Mouse (Mus musculus) MEL (cell line): ENCODE measurements around the gene Slc6a20b. TPM values are rescaled to one million over a fixed set of nuclear protein-coding genes. Genes with fewer than 3 reads are reported as not detected.

Experiments used
- DNase-seq: peaks from one replicate; pipeline ENCODE4 v3.0.0; 2011; ENCODE audit warnings: low read depth, low spot score
- H3K27ac ChIP-seq: 2 replicates; pipeline ENCODE4 v1.5.1; 2012; ENCODE audit warnings: low read depth, mild to moderate bottlenecking, control low read depth, low read length, moderate library complexity; ENCODE audit not compliant: control insufficient read depth
- H3K27me3 ChIP-seq, 2 experiments: fragments of 150-350 bp in 1 of 2; sonication (generic) in 1 of 2; 2 replicates each; pipeline ENCODE4 v1.6.1; 2012; ENCODE audit warnings: low read length in 2 of 2, mild to moderate bottlenecking in 2 of 2, improper control_type of control experiment in 1 of 2, moderate library complexity in 1 of 2; ENCODE audit not compliant: insufficient read depth in 2 of 2, control insufficient read depth in 1 of 2
- H3K36me3 ChIP-seq, 2 experiments: 2 replicates each; pipeline ENCODE4 v1.6.1; 2012 to 2014; ENCODE audit warnings: low read length in 2 of 2, improper control_type of control experiment in 1 of 2, inconsistent platforms in 1 of 2, mild to moderate bottlenecking in 1 of 2; ENCODE audit not compliant: insufficient read depth in 2 of 2, control insufficient read depth in 1 of 2
- H3K4me1 ChIP-seq, 2 experiments: fragments of 150-350 bp in 1 of 2; sonication (generic) in 1 of 2; 2 replicates each; pipeline ENCODE4 v1.6.1; 2012; ENCODE audit warnings: low read length in 2 of 2, improper control_type of control experiment in 1 of 2, mild to moderate bottlenecking in 1 of 2; ENCODE audit not compliant: insufficient read depth in 2 of 2, control insufficient read depth in 1 of 2
- H3K4me3 ChIP-seq, 2 experiments: fragments of 150-350 bp in 1 of 2; sonication (generic) in 1 of 2; 2 replicates each; pipeline ENCODE4 v1.5.1; 2012; ENCODE audit warnings: low read depth in 2 of 2, low read length in 2 of 2, mild to moderate bottlenecking in 2 of 2, moderate library complexity in 2 of 2, control low read depth in 1 of 2, improper control_type of control experiment in 1 of 2; ENCODE audit not compliant: control insufficient read depth in 1 of 2, insufficient read depth in 1 of 2
- H3K79me2 ChIP-seq: 2 replicates; pipeline ENCODE4 v1.6.1; 2012; ENCODE audit warnings: mild to moderate bottlenecking, low read length, moderate library complexity; ENCODE audit not compliant: control insufficient read depth, poor library complexity, insufficient read depth
- H3K9ac ChIP-seq: 2 replicates; pipeline ENCODE4 v1.6.1; 2012; ENCODE audit warnings: low read depth, mild to moderate bottlenecking, control low read depth, low read length, moderate library complexity; ENCODE audit not compliant: control insufficient read depth, poor library complexity, severe bottlenecking
- H3K9me3 ChIP-seq: fragments of 150-350 bp; sonication (generic); replicated peaks from 2 replicates; pipeline ENCODE4 v1.6.1; 2012; ENCODE audit warnings: mild to moderate bottlenecking, low read length, improper control_type of control experiment, moderate library complexity; ENCODE audit not compliant: insufficient read depth
- CHD1 ChIP-seq: IDR thresholded peaks from 2 replicates; pipeline ENCODE4 v1.6.1; 2012; ENCODE audit warnings: low read depth, mild to moderate bottlenecking, inconsistent platforms, low read length, improper control_type of control experiment
- CTCF ChIP-seq, 3 experiments: IDR thresholded peaks in 2 of 3; conservative IDR thresholded peaks in 1 of 3; 2 replicates each; pipeline ENCODE4 v1.5.1; 2011 to 2012; ENCODE audit warnings: low read length in 3 of 3, low read depth in 2 of 3, mild to moderate bottlenecking in 2 of 3, improper control_type of control experiment in 1 of 3, inconsistent platforms in 1 of 3, mixed read lengths in 1 of 3, moderate library complexity in 1 of 3; ENCODE audit not compliant: control insufficient read depth in 1 of 3, insufficient read depth in 1 of 3, poor library complexity in 1 of 3, severe bottlenecking in 1 of 3
- ELF1 ChIP-seq: IDR thresholded peaks from 2 replicates; pipeline ENCODE4 v1.6.1; 2014; ENCODE audit warnings: low read depth, mild to moderate bottlenecking, inconsistent platforms, low read length, improper control_type of control experiment, moderate library complexity
- ETS1 ChIP-seq: IDR thresholded peaks from 2 replicates; pipeline ENCODE4 v1.6.1; 2012; ENCODE audit warnings: low read depth, mild to moderate bottlenecking, inconsistent platforms, low read length, improper control_type of control experiment, moderate library complexity
- GATA1 ChIP-seq: IDR thresholded peaks from 2 replicates; pipeline ENCODE4 v1.6.1; 2011; ENCODE audit warnings: low read depth, low read length, improper control_type of control experiment
- KAT2A ChIP-seq: conservative IDR thresholded peaks from 2 replicates; pipeline ENCODE4 v1.6.1; 2012; ENCODE audit warnings: low read depth, low read length, improper control_type of control experiment, inconsistent platforms
- MAFK ChIP-seq: IDR thresholded peaks from 2 replicates; pipeline ENCODE4 v1.6.1; 2011; ENCODE audit warnings: low read depth, mild to moderate bottlenecking, low read length, improper control_type of control experiment, borderline replicate concordance
- MYB ChIP-seq: IDR thresholded peaks from 2 replicates; pipeline ENCODE4 v1.6.1; 2011; ENCODE audit warnings: mild to moderate bottlenecking, low read depth, low read length, improper control_type of control experiment
- SIN3A ChIP-seq: IDR thresholded peaks from 2 replicates; pipeline ENCODE4 v1.6.1; 2012; ENCODE audit warnings: low read length, improper control_type of control experiment, inconsistent platforms
- SMC3 ChIP-seq: IDR thresholded peaks from 2 replicates; pipeline ENCODE4 v1.6.1; 2011; ENCODE audit warnings: low read depth, low read length, improper control_type of control experiment
- TAL1 ChIP-seq: IDR thresholded peaks from 2 replicates; pipeline ENCODE4 v1.6.1; 2012; ENCODE audit warnings: mild to moderate bottlenecking, inconsistent platforms, low read length, moderate library complexity, mixed read lengths
- TBP ChIP-seq: IDR thresholded peaks from 2 replicates; pipeline ENCODE4 v1.8.0; 2011; ENCODE audit warnings: low read depth, low read length, improper control_type of control experiment
- USF1 ChIP-seq: IDR thresholded peaks from 2 replicates; pipeline ENCODE4 v1.6.1; 2014; ENCODE audit warnings: low read depth, mild to moderate bottlenecking, inconsistent platforms, low read length, improper control_type of control experiment, moderate library complexity
- USF2 ChIP-seq, 2 experiments: IDR thresholded peaks; 2 replicates each; pipeline ENCODE4 v1.6.1; 2011 to 2012; ENCODE audit warnings: improper control_type of control experiment in 2 of 2, low read length in 2 of 2, borderline replicate concordance in 1 of 2, inconsistent platforms in 1 of 2, low read depth in 1 of 2, mild to moderate bottlenecking in 1 of 2; ENCODE audit not compliant: insufficient read depth in 1 of 2
- polyA plus RNA-seq, 2 experiments: library from polyadenylated mRNA; stranded (reverse) in 1 of 2; unstranded in 1 of 2; fragments of >175 nt in 1 of 2; fragments of >200 nt in 1 of 2; gene quantifications; 2 replicates each; pipeline versions ENCODE4 v1.2.1 to v1.2.4; 2012; ENCODE audit warnings: low replicate concordance in 2 of 2, low read depth in 1 of 2; ENCODE audit not compliant: insufficient read length in 2 of 2, insufficient read depth in 1 of 2, missing spikeins in 1 of 2
- total RNA-seq: library from RNA; depleted of rRNA; stranded (reverse); fragments of 300-350 nt; gene quantifications from 2 replicates; pipeline ENCODE4 v1.2.3, GENCODE M21; 2012; rRNA removed

Slc6a20b gene
- total and polyA plus RNA-seq, 3 experiments, result 0.01 to 0.35 TPM; not detected in 1

DNA sequence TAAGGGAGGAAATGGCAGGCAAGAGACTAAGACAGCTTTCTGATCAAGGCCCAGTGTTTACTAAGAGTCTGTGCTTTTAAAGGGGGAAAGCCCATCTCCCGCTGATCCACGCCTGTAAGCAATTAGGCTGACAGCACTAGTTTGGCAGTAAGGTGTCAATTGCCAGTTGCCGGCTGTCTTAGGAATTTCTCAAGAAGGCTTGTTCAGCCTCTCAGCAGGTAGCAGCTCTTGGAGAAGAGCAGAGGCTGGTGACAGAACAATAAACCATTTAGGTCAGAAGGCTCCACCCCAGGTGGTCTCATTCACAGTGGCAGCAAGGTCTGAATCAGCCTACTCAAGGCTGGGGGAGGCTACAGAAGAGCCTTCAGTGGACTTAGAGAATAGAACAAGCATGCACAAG, 77.8 kb downstream of the Slc6a20b start:
- Histone ChIP-seq H3K9me3 (no peaks in the 10 kb centered on the region), H3K27me3 (no peaks in the 10 kb centered on the region), H3K9ac (no peak overlapping the region), H3K4me1 (0 out of 4 replicates have a peak, but pooled peaks cover 0 to 2% of the 10 kb centered on the region in 2 experiments), H3K27ac (no peak overlapping the region), H3K79me2 (no peaks in the 10 kb centered on the region), H3K36me3 (peaks cover under 1 to 20% of the 10 kb centered on the region in 2 experiments; a peak in 3 of 4 replicates), H3K4me3 (no peak overlapping the region)
- TF ChIP-seq USF2 (IDR thresholded peaks at IDR 0.05; ENCODE audit: borderline replicate concordance in 1 of 2, insufficient read depth in 1 of 2, low read depth in 1 of 2, low read length in 2 of 2), result no peak
- no peak for TF ChIP-seq KAT2A
- TF ChIP-seq SMC3, result no peak
- no peak for TF ChIP-seq SIN3A
- no peak for TF ChIP-seq GATA1
- TF ChIP-seq TBP, result no peak
- TF ChIP-seq ELF1, result no peak
- no peak for TF ChIP-seq ETS1
- TF ChIP-seq MAFK, result no peak
- TF ChIP-seq CTCF (IDR thresholded peaks at IDR 0.05 in 2 of 3, conservative IDR thresholded peaks at IDR 0.05 in 1 of 3; ENCODE audit: control insufficient read depth in 1 of 3, insufficient read depth in 1 of 3, low read depth in 2 of 3, low read length in 3 of 3, poor library complexity in 1 of 3, severe bottlenecking in 1 of 3), result no peak
- no peak for TF ChIP-seq MYB
- TF ChIP-seq TAL1, result no peak
- TF ChIP-seq CHD1, result no peak
- TF ChIP-seq USF1, result no peak
- DNase-seq, result no peak

Other genes with a start within 250 kb of the Slc6a20b start
- gene Limd1, start 153.9 kb downstream of the Slc6a20b start, total RNA-seq, result 32.0 and 37.5 TPM in 2 replicates
- gene Limd1, start 153.9 kb downstream of the Slc6a20b start, polyA plus RNA-seq, result 10 to 100 TPM in 1 of 2 experiments, not detected in 1; 32.6 TPM
- gene Sacm1l, start 102.8 kb downstream of the Slc6a20b start, total RNA-seq, result 20.5 and 20.8 TPM in 2 replicates
- 10 to 100 TPM in 1 of 2 experiments, not detected in 1; 21.7 TPM for gene Sacm1l, start 102.8 kb downstream of the Slc6a20b start, polyA plus RNA-seq
- gene Ccr9, start 45.9 kb upstream of the Slc6a20b start, total RNA-seq, result not detected in 2 replicates
- not detected for gene Ccr9, start 45.9 kb upstream of the Slc6a20b start, polyA plus RNA-seq
- not detected in 2 replicates for gene Slc6a20a, start 46.3 kb upstream of the Slc6a20b start, total RNA-seq
- gene Slc6a20a, start 46.3 kb upstream of the Slc6a20b start, polyA plus RNA-seq, result not detected
- 13.0 and 18.1 TPM in 2 replicates for gene Lztfl1, start 85.1 kb upstream of the Slc6a20b start, total RNA-seq
- gene Lztfl1, start 85.1 kb upstream of the Slc6a20b start, polyA plus RNA-seq, result 100 to 1,000 TPM in 1 of 2 experiments, 10 to 100 TPM in 1; 17.1 to 408 TPM
- not detected in 2 replicates for gene Cxcr6, start 173.9 kb upstream of the Slc6a20b start, total RNA-seq
- gene Cxcr6, start 173.9 kb upstream of the Slc6a20b start, polyA plus RNA-seq, result under 1 TPM in 1 of 2 experiments, not detected in 1; 0.04 TPM
- gene Fyco1, start 219.3 kb upstream of the Slc6a20b start, total RNA-seq, result 1.2 and 1.6 TPM in 2 replicates
- gene Fyco1, start 219.3 kb upstream of the Slc6a20b start, polyA plus RNA-seq, result 1 to 10 TPM in 1 of 2 experiments, not detected in 1; 2.7 TPM
- not detected in 2 replicates for gene Xcr1, start 229.5 kb upstream of the Slc6a20b start, total RNA-seq
- gene Xcr1, start 229.5 kb upstream of the Slc6a20b start, polyA plus RNA-seq, result under 1 TPM in 1 of 2 experiments, not detected in 1; 0.01 TPM